Mouse (Mus musculus) megakaryocyte progenitor cell, adult 5-6 weeks (primary cell): ENCODE data around the gene Rab3c. TPM values are rescaled to one million over a fixed set of nuclear protein-coding genes. Genes with fewer than 3 reads are reported as not detected.

Experiments
- ATAC-seq: replicated peaks from 2 replicates; pipeline ENCODE4 v1.8.0; 2016; ENCODE audit warnings: mild to moderate bottlenecking, moderate TSS enrichment, inconsistent platforms; ENCODE audit not compliant: poor library complexity
- total RNA-seq, 2 experiments: library from RNA; stranded (forward) in 1 of 2; stranded (reverse) in 1 of 2; fragments of 157-497, 149-512 nt in 1 of 2; fragments of 200-1000 nt in 1 of 2; gene quantifications; 2 replicates each; pipeline versions ENCODE4 v1.2.3 to v1.2.4; 2015 to 2017

Gene Rab3c
- total RNA-seq, 2 experiments from 2014 or later = not detected

GRCm38 (mm10) chr13:110031061-110031460 is 249.7 kb downstream of the Rab3c start:
- ATAC-seq = no peak

GRCm38 (mm10) chr13:110024381-110025161 is 256.2 kb downstream of the Rab3c start:
- no peak for ATAC-seq

- ATAC-seq = peak; percentile 67
Measured at GRCm38 (mm10) chr13:110023031-110023430, 257.8 kb downstream of the Rab3c start.

- ATAC-seq = no peak
Measured at GRCm38 (mm10) chr13:110019774-110020173, 261.0 kb downstream of the Rab3c start.

GRCm38 (mm10) chr13:110018941-110019743 is 261.7 kb downstream of the Rab3c start:
- peak; percentile 42; the same call in 1 of the 2 replicates for ATAC-seq

GRCm38 (mm10) chr13:110018431-110018901 is 262.3 kb downstream of the Rab3c start:
- ATAC-seq = peak; percentile 95

GRCm38 (mm10) chr13:110012029-110012428 is 268.8 kb downstream of the Rab3c start:
- ATAC-seq = no peak

GRCm38 (mm10) chr13:110010876-110011275 is 269.9 kb downstream of the Rab3c start:
- ATAC-seq = no peak

- ATAC-seq = no peak
Measured at GRCm38 (mm10) chr13:110008539-110008938, 272.3 kb downstream of the Rab3c start.

- no peak for ATAC-seq
Measured at GRCm38 (mm10) chr13:110006106-110006781, 274.6 kb downstream of the Rab3c start.

Other genes starting within 250 kb of the Rab3c start
- gene Gapt, start 76.2 kb upstream of the Rab3c start, total RNA-seq (2015) = 40.7 and 56.1 TPM in 2 replicates
- gene Gapt, start 76.2 kb upstream of the Rab3c start, total RNA-seq (2017) = 7.6 and 9.2 TPM in 2 replicates
- 0.61 and 0.77 TPM in 2 replicates for gene Plk2, start 114.0 kb upstream of the Rab3c start, total RNA-seq (2015)
- gene Plk2, start 114.0 kb upstream of the Rab3c start, total RNA-seq (2017) = 2.0 and 2.9 TPM in 2 replicates